Mouse (Mus musculus) intestine, embryonic 14.5 days (tissue): ENCODE measurements around the gene Ctrc. TPM values are rescaled to one million over a fixed set of nuclear protein-coding genes. Genes with fewer than 3 reads are reported as not detected.

Experiments used
- ATAC-seq: fragments of 200-750 bp; cut with Nextera tagmentation; replicated peaks from 2 replicates; pipeline ENCODE4 v1.8.0; 2017; ENCODE audit warnings: low read depth, moderate number of reproducible peaks, moderate TSS enrichment, moderate library complexity; ENCODE audit not compliant: low FRiP score, low TSS enrichment
- DNase-seq: peaks from one replicate; pipeline ENCODE4 v3.0.0-alpha.2; 2018; ENCODE audit warnings: low spot score
- H3K27ac ChIP-seq: fragments of 300-500 bp; sonication (generic); 2 replicates; pipeline ENCODE4 v1.5.1; 2014; ENCODE audit warnings: low read depth, mild to moderate bottlenecking, control low read depth
- H3K27me3 ChIP-seq: fragments of 300-500 bp; sonication (generic); replicated peaks from 2 replicates; pipeline ENCODE4 v1.6.1; 2014; ENCODE audit warnings: low read length, control low read depth; ENCODE audit not compliant: control insufficient read depth, insufficient read depth
- H3K36me3 ChIP-seq: fragments of 300-500 bp; sonication (generic); 2 replicates; pipeline ENCODE4 v1.6.1; 2014; ENCODE audit warnings: low read length, control low read depth; ENCODE audit not compliant: control insufficient read depth, insufficient read depth
- H3K4me1 ChIP-seq: fragments of 300-500 bp; sonication (generic); replicated peaks from 2 replicates; pipeline ENCODE4 v1.6.1; 2014; ENCODE audit warnings: low read length, control low read depth, mixed read lengths; ENCODE audit not compliant: control insufficient read depth, insufficient read depth
- H3K4me2 ChIP-seq: fragments of 300-500 bp; sonication (generic); 2 replicates; pipeline ENCODE4 v1.6.1; 2014; ENCODE audit warnings: low read length
- H3K4me3 ChIP-seq: fragments of 300-500 bp; sonication (generic); 2 replicates; pipeline ENCODE4 v1.5.1; 2014; ENCODE audit warnings: low read depth, low read length, control low read depth, mixed read lengths
- H3K9ac ChIP-seq: fragments of 300-500 bp; sonication (generic); 2 replicates; pipeline ENCODE4 v1.6.1; 2014; ENCODE audit warnings: mild to moderate bottlenecking, low read length
- H3K9me3 ChIP-seq: fragments of 300-500 bp; sonication (generic); 2 replicates; pipeline ENCODE4 v1.6.1; 2016; ENCODE audit warnings: low read length, control low read depth; ENCODE audit not compliant: control insufficient read depth
- WGBS: fragments of 180-500 bp; shearing (Covaris S2); extraction: QIAGEN DNeasy Blood & Tissue Kit; methylation state at CpG from one replicate; pipeline ENCODE4 v1.1.7; 2014; 5-methylcytosine and 5-hydroxymethylcytosine counted together
- polyA plus RNA-seq: library from polyadenylated mRNA; unstranded; fragments of >200 nt; fragmentation: Nextera tagmentation; extraction: Ambion mirVana; gene quantifications from 2 replicates; pipeline ENCODE4 v1.2.1, GENCODE M21; 2014

The Ctrc gene
- polyA plus RNA-seq, 1 experiment from 2014 or later = not detected

GRCm38 (mm10) chr4:141822089-141822488, 24.1 kb downstream of the Ctrc start:
- WGBS = 77% methylated on average over 10 of the region's 10 CpGs
- ATAC-seq = no peak

GRCm38 (mm10) chr4:141821178-141821577, 25.0 kb downstream of the Ctrc start:
- Histone ChIP-seq H3K4me2 (no peak overlapping the region), H3K27ac (no peak overlapping the region), H3K4me1 (no peaks in the 10 kb centered on the region), H3K27me3 (no peaks in the 10 kb centered on the region), H3K9me3 (no peaks in the 10 kb centered on the region), H3K4me3 (no peak overlapping the region), H3K9ac (no peak overlapping the region), H3K36me3 (no peaks in the 10 kb centered on the region)
- no peak for DNase-seq
- ATAC-seq = no peak
- 62% methylated on average over 3 of the region's 3 CpGs for WGBS

More at GRCm38 (mm10) chr4:141822089-141822488, 24.1 kb downstream of the Ctrc start:
- Histone ChIP-seq H3K4me1 (no peaks in the 10 kb centered on the region), H3K4me2 (no peak overlapping the region), H3K9ac (no peak overlapping the region), H3K9me3 (no peaks in the 10 kb centered on the region), H3K27ac (no peak overlapping the region), H3K4me3 (no peak overlapping the region), H3K27me3 (no peaks in the 10 kb centered on the region), H3K36me3 (no peaks in the 10 kb centered on the region)
- no peak for DNase-seq

DNA sequence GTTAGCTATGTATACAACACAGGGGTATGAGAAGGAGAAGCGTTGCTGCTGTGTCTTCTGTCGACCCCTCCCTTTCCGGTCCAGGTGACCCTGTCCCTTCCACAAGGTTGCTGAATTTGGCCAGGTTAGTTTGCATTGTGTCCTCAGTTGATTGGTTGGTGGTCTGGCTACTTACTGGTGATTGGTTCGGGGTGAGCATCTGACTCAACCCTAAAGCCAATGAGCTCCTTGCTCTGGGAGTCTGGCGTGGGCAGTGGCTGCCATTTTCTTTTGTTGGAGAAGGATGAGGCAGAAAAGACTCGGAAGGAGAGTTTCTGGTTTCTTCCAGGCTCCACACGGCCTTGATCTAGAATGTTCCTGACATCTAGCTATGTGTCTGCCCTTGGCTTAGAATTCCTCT, 26.8 kb downstream of the Ctrc start:
- no peaks in the 10 kb centered on the region for H3K4me1 ChIP-seq
- DNase-seq = no peak
- peaks cover 13% of the 10 kb centered on the region; the same call in 1 of the 2 replicates for H3K36me3 ChIP-seq
- no peak overlapping the region for H3K4me2 ChIP-seq
- no peaks in the 10 kb centered on the region for H3K27me3 ChIP-seq
- 92% methylated on average over 7 of the region's 7 CpGs for WGBS
- H3K27ac ChIP-seq = no peak overlapping the region
- H3K9ac ChIP-seq = no peak overlapping the region
- no peaks in the 10 kb centered on the region for H3K9me3 ChIP-seq
- no peak overlapping the region for H3K4me3 ChIP-seq
- no peak for ATAC-seq

- Histone ChIP-seq H3K4me2 (no peak overlapping the region), H3K27me3 (no peaks in the 10 kb centered on the region), H3K4me1 (no peaks in the 10 kb centered on the region), H3K27ac (no peak overlapping the region), H3K9me3 (no peaks in the 10 kb centered on the region), H3K9ac (no peak overlapping the region), H3K36me3 (peaks cover 18% of the 10 kb centered on the region; the same call in 1 of the 2 replicates), H3K4me3 (no peak overlapping the region)
- no peak for DNase-seq
- WGBS = 84% methylated on average over 13 of the region's 13 CpGs
- no peak for ATAC-seq
Observed at GRCm38 (mm10) chr4:141818861-141819260, 27.3 kb downstream of the Ctrc start.

- ATAC-seq (no peak), DNase-seq (no peak)
- peaks cover 26% of the 10 kb centered on the region for H3K36me3 ChIP-seq
- H3K9ac ChIP-seq = no peak overlapping the region
- no peaks in the 10 kb centered on the region for H3K27me3 ChIP-seq
- no peak overlapping the region for H3K4me3 ChIP-seq
- no peak overlapping the region for H3K27ac ChIP-seq
- 82% methylated on average over 10 of the region's 10 CpGs for WGBS
- H3K9me3 ChIP-seq = no peaks in the 10 kb centered on the region
- H3K4me1 ChIP-seq = no peaks in the 10 kb centered on the region
- no peak overlapping the region for H3K4me2 ChIP-seq
Observed at GRCm38 (mm10) chr4:141817706-141818105, 28.5 kb downstream of the Ctrc start.

GRCm38 (mm10) chr4:141816776-141817655, 29.1 kb downstream of the Ctrc start:
- no peaks in the 10 kb centered on the region for H3K27me3 ChIP-seq
- no peak overlapping the region for H3K4me3 ChIP-seq
- 74% methylated on average over 14 of the region's 14 CpGs for WGBS
- peaks cover 33% of the 10 kb centered on the region for H3K36me3 ChIP-seq
- ATAC-seq = no peak
- no peak overlapping the region for H3K4me2 ChIP-seq
- H3K9ac ChIP-seq = no peak overlapping the region
- no peak overlapping the region for H3K27ac ChIP-seq
- no peaks in the 10 kb centered on the region for H3K4me1 ChIP-seq
- H3K9me3 ChIP-seq = no peaks in the 10 kb centered on the region
- DNase-seq = no peak

DNA sequence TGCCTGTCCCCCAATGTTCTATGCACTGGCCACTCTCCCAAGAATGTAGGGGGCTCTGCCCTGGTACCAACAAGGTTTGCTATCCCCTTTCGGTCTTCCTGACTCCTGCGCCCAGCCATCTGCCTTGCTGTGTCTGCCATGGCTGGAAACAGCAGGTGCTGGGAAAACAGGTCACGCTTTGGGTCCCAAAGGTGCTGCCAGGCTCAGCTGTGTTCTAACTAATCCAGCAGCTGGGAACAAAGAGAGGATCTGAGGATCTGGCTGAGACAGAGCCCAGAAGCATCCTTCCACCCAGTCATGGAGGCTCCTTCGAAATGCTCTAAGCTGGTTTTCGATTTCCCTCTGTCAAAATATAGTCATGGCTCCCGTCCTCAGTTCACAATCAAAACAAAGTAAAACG, 29.9 kb downstream of the Ctrc start:
- H3K4me2 ChIP-seq = no peak overlapping the region
- DNase-seq (no peak), ATAC-seq (no peak)
- no peaks in the 10 kb centered on the region for H3K4me1 ChIP-seq
- peaks cover 40% of the 10 kb centered on the region for H3K36me3 ChIP-seq
- no peaks in the 10 kb centered on the region for H3K9me3 ChIP-seq
- H3K27me3 ChIP-seq = no peaks in the 10 kb centered on the region
- no peak overlapping the region for H3K27ac ChIP-seq
- WGBS = 86% methylated on average over 7 of the region's 7 CpGs
- H3K4me3 ChIP-seq = no peak overlapping the region
- no peak overlapping the region for H3K9ac ChIP-seq

- H3K27ac ChIP-seq = no peak overlapping the region
- no peak overlapping the region for H3K4me3 ChIP-seq
- H3K4me1 ChIP-seq = no peaks in the 10 kb centered on the region
- ATAC-seq (no peak), DNase-seq (no peak)
- H3K27me3 ChIP-seq = no peaks in the 10 kb centered on the region
- peaks cover 89% of the 10 kb centered on the region for H3K36me3 ChIP-seq
- H3K9ac ChIP-seq = no peak overlapping the region
- 96% methylated on average over 7 of the region's 7 CpGs for WGBS
- H3K4me2 ChIP-seq = no peak overlapping the region
- no peaks in the 10 kb centered on the region for H3K9me3 ChIP-seq
Observed at GRCm38 (mm10) chr4:141811375-141811774, 34.8 kb downstream of the Ctrc start.

DNA sequence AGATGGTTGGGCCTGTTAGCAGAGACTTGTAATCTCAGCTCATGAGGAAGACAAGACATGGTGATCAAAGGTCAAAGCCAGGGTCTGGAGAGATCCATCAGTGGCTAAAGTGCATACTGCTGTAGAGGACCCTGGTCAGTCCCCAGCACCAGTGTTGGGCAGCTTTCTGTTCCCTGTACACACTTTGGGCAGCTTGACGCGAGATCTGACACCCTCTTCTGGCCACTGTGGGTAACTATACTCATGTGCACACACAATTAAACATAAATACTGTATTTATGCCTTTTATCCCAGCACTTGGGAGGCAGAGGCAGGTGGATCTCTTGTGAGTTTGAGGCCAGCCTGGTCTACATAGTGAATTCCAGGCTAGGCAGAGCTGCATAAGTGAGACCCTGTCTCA, 35.2 kb downstream of the Ctrc start:
- Histone ChIP-seq H3K9ac (no peak overlapping the region), H3K27ac (no peak overlapping the region), H3K4me3 (no peak overlapping the region), H3K4me2 (no peak overlapping the region), H3K9me3 (no peaks in the 10 kb centered on the region), H3K36me3 (peaks cover 93% of the 10 kb centered on the region), H3K27me3 (no peaks in the 10 kb centered on the region), H3K4me1 (no peaks in the 10 kb centered on the region)
- 100% methylated on average over 2 of the region's 2 CpGs for WGBS
- no peak for DNase-seq
- ATAC-seq = no peak
